Comparison of ENCODE assay signal across 10 mouse cellular contexts in genomic region chr9:83381317-83381716, GRCm38 (mm10). TPM values are rescaled to one million over a fixed set of nuclear protein-coding genes. Genes with fewer than 3 reads are reported as not detected.
DNase-seq lines count a peak whose midpoint lies in the region; ATAC-seq and TF ChIP-seq lines count a peak whose summit lies in the region.
"Had no signal": no experiment of that assay in that cellular context is flagged by ENCODE, and none has a peak within 500 bp of the region (broad histone marks: within the 10 kb centered on the region; RNA-seq: fewer than 3 reads in every experiment).

No protein-coding gene starts in this region.

- H3K9me3 ChIP-seq in kidney, postnatal 0 days (replicated peaks; ENCODE audit: low read length), result no peaks in the 10 kb centered on the region
- H3K9me3 ChIP-seq in embryonic facial prominence, embryonic 10.5 days, result no peaks in the 10 kb centered on the region
- H3K9me3 ChIP-seq: heart, embryonic 13.5 days; midbrain, embryonic 12.5 days had no signal

- H3K9ac ChIP-seq in kidney, postnatal 0 days (ENCODE audit: low read depth, low read length), result no peak overlapping the region
- H3K9ac ChIP-seq: heart, embryonic 13.5 days; midbrain, embryonic 12.5 days had no signal

- no peaks in the 10 kb centered on the region for H3K4me1 ChIP-seq in kidney, postnatal 0 days (replicated peaks; ENCODE audit: insufficient read depth, low read length)
- no peaks in the 10 kb centered on the region for H3K4me1 ChIP-seq in embryonic facial prominence, embryonic 10.5 days
- H3K4me1 ChIP-seq: midbrain, embryonic 12.5 days had no signal

- H3K4me3 ChIP-seq in kidney, postnatal 0 days (replicated peaks; ENCODE audit: low read depth, low read length), result no peak overlapping the region
- H3K4me3 ChIP-seq in embryonic facial prominence, embryonic 10.5 days, result no peak overlapping the region
- H3K4me3 ChIP-seq: heart, embryonic 13.5 days; midbrain, embryonic 12.5 days had no signal

- no peaks in the 10 kb centered on the region for H3K36me3 ChIP-seq in kidney, postnatal 0 days (ENCODE audit: insufficient read depth, low read length)
- no peaks in the 10 kb centered on the region for H3K36me3 ChIP-seq in embryonic facial prominence, embryonic 10.5 days (replicated peaks)
- H3K36me3 ChIP-seq: heart, embryonic 13.5 days; midbrain, embryonic 12.5 days had no signal

- H3K27me3 ChIP-seq in kidney, postnatal 0 days (ENCODE audit: insufficient read depth, low read length), result no peaks in the 10 kb centered on the region
- no peaks in the 10 kb centered on the region for H3K27me3 ChIP-seq in embryonic facial prominence, embryonic 10.5 days (replicated peaks; ENCODE audit: low read depth, poor library complexity, severe bottlenecking)
- H3K27me3 ChIP-seq: heart, embryonic 13.5 days; midbrain, embryonic 12.5 days had no signal

- DNase-seq in CD4-positive, CD25-positive, alpha-beta regulatory T cell, adult 2 months (ENCODE audit: low read depth, low spot score), result peak; percentile 7
- peak; percentile 34 for DNase-seq in kidney, postnatal 0 days (ENCODE audit: low spot score)
- no peak for DNase-seq in kidney, postnatal 14 days
- peak; percentile 64 for DNase-seq in 3T3-L1 (ENCODE audit: low read depth, low spot score)
- peak; percentile 53 for DNase-seq in embryonic facial prominence, embryonic 10.5 days (ENCODE audit: low spot score)
- DNase-seq in right cerebral cortex, postnatal 10 days (ENCODE audit: low spot score in 2 of 2), result no peak
- no peak for DNase-seq in testis, postnatal 14 days (ENCODE audit: low spot score)

- no peak for ATAC-seq in CD4-positive, CD25-positive, alpha-beta regulatory T cell, adult 4 months
- ATAC-seq in kidney, postnatal 0 days (replicated peaks; ENCODE audit: low FRiP score, low read depth), result no peak

- peak; percentile 61 for TF ChIP-seq CTCF in kidney, postnatal 0 days (IDR thresholded peaks at IDR 0.05; ENCODE audit: low read depth)

- no peak overlapping the region for H3K27ac ChIP-seq in kidney, postnatal 0 days
- no peak overlapping the region for H3K27ac ChIP-seq in embryonic facial prominence, embryonic 10.5 days (replicated peaks)
- H3K27ac ChIP-seq: heart, embryonic 13.5 days; midbrain, embryonic 12.5 days had no signal

- no peak overlapping the region for H3K4me2 ChIP-seq in kidney, postnatal 0 days (ENCODE audit: low read length)
- H3K4me2 ChIP-seq: heart, embryonic 13.5 days; midbrain, embryonic 12.5 days had no signal

RNA-seq across cellular contexts. Expression of gene Lca5, which starts 59.6 kb away (rescaled TPM):
- 10 to 100 TPM in 1 of 2 experiments, 1 to 10 TPM in 1; 9.8 to 11.6 TPM for polyA plus RNA-seq in CD4-positive, CD25-positive, alpha-beta regulatory T cell, adult 4 months (2017; shearing (Covaris generic))
- polyA plus RNA-seq in kidney, postnatal 0 days (2015; fragmentation: Nextera tagmentation; extraction: Ambion mirVana), result 10.9 and 14.9 TPM in 2 replicates
- 17.9 and 18.1 TPM in 2 replicates for polyA plus RNA-seq in embryonic facial prominence, embryonic 10.5 days (2016; fragmentation: Nextera tagmentation; extraction: Ambion mirVana)

Comparison
In these comparisons a context has a peak if more than half of its experiments do, and no peak if none do; other contexts are left out.
1. DNase-seq: peak in CD4-positive, CD25-positive, alpha-beta regulatory T cell, adult 2 months (single experiment), kidney, postnatal 0 days (single experiment), 3T3-L1 (single experiment) and embryonic facial prominence, embryonic 10.5 days (single experiment); none in kidney, postnatal 14 days (single experiment), right cerebral cortex, postnatal 10 days (0 of 2) and testis, postnatal 14 days (single experiment).